Mouse (Mus musculus): ENCODE results near the gene Dusp5. TPM values are rescaled to one million over a fixed set of nuclear protein-coding genes. Genes with fewer than 3 reads are reported as not detected.

Gene Dusp5
- total and polyA plus RNA-seq, 2 experiments from 2014 or later, result 9.6 to 20.8 TPM

GRCm38 (mm10) chr19:53517370-53518096, 11.4 kb upstream of the Dusp5 start:
- no peak overlapping the region for H3K9ac ChIP-seq (replicated peaks; ENCODE audit: low read depth, low read length)
- H3K27me3 ChIP-seq (ENCODE audit: control insufficient read depth, insufficient read depth, low read length), result no peaks in the 10 kb centered on the region
- peaks cover 22% of the 10 kb centered on the region for H3K4me1 ChIP-seq (ENCODE audit: control insufficient read depth, insufficient read depth)
- H3K4me2 ChIP-seq (ENCODE audit: low read depth, low read length), result no peak overlapping the region
- no peak for TF ChIP-seq EP300 (IDR thresholded peaks at IDR 0.05; ENCODE audit: low read depth)
- TF ChIP-seq CTCF (IDR thresholded peaks at IDR 0.05; ENCODE audit: low read depth), result no peak
- H3K9me3 ChIP-seq (replicated peaks; ENCODE audit: control insufficient read depth, low read length), result no peaks in the 10 kb centered on the region
- 27% methylated on average over 18 of the region's 18 CpGs for WGBS
- H3K36me3 ChIP-seq (replicated peaks; ENCODE audit: control insufficient read depth, insufficient read depth, low read length), result no peaks in the 10 kb centered on the region
- H3K27ac ChIP-seq (ENCODE audit: low read depth), result no peak overlapping the region
- no peak for DNase-seq (ENCODE audit: low spot score)
- ATAC-seq (ENCODE audit: insufficient read depth, low read depth), result 0 out of 2 replicates have a peak, but pooled peaks have one; percentile 9
- H3K4me3 ChIP-seq (ENCODE audit: low read depth, low read length), result no peak overlapping the region

GRCm38 (mm10) chr19:53519549-53519948, 9.4 kb upstream of the Dusp5 start:
- H3K36me3 ChIP-seq (replicated peaks; ENCODE audit: control insufficient read depth, insufficient read depth, low read length), result no peaks in the 10 kb centered on the region
- TF ChIP-seq CTCF (IDR thresholded peaks at IDR 0.05; ENCODE audit: low read depth) (no peak), EP300 (IDR thresholded peaks at IDR 0.05; ENCODE audit: low read depth) (no peak)
- no peak overlapping the region; the same call in 1 of the 2 replicates for H3K27ac ChIP-seq (ENCODE audit: low read depth)
- DNase-seq (ENCODE audit: low spot score) (no peak), ATAC-seq (ENCODE audit: insufficient read depth, low read depth) (no peak)
- peaks cover 22% of the 10 kb centered on the region for H3K4me1 ChIP-seq (ENCODE audit: control insufficient read depth, insufficient read depth)
- H3K4me3 ChIP-seq (ENCODE audit: low read depth, low read length), result no peak overlapping the region
- 27% methylated on average over 8 of the region's 8 CpGs for WGBS
- no peak overlapping the region for H3K4me2 ChIP-seq (ENCODE audit: low read depth, low read length)
- H3K9me3 ChIP-seq (replicated peaks; ENCODE audit: control insufficient read depth, low read length), result no peaks in the 10 kb centered on the region
- H3K27me3 ChIP-seq (ENCODE audit: control insufficient read depth, insufficient read depth, low read length), result no peaks in the 10 kb centered on the region
- H3K9ac ChIP-seq (replicated peaks; ENCODE audit: low read depth, low read length), result no peak overlapping the region

GRCm38 (mm10) chr19:53519981-53520380, 8.9 kb upstream of the Dusp5 start:
- no peak overlapping the region for H3K4me2 ChIP-seq (ENCODE audit: low read depth, low read length)
- no peak for DNase-seq (ENCODE audit: low spot score)
- H3K27me3 ChIP-seq (ENCODE audit: control insufficient read depth, insufficient read depth, low read length), result no peaks in the 10 kb centered on the region
- H3K4me1 ChIP-seq (ENCODE audit: control insufficient read depth, insufficient read depth), result peaks cover 22% of the 10 kb centered on the region
- TF ChIP-seq CTCF (IDR thresholded peaks at IDR 0.05; ENCODE audit: low read depth) (no peak), EP300 (IDR thresholded peaks at IDR 0.05; ENCODE audit: low read depth) (no peak)
- WGBS, result 47% methylated on average over 10 of the region's 10 CpGs
- H3K36me3 ChIP-seq (replicated peaks; ENCODE audit: control insufficient read depth, insufficient read depth, low read length), result no peaks in the 10 kb centered on the region
- H3K9ac ChIP-seq (replicated peaks; ENCODE audit: low read depth, low read length), result no peak overlapping the region
- no peak overlapping the region for H3K4me3 ChIP-seq (ENCODE audit: low read depth, low read length)
- H3K9me3 ChIP-seq (replicated peaks; ENCODE audit: control insufficient read depth, low read length), result no peaks in the 10 kb centered on the region
- H3K27ac ChIP-seq (ENCODE audit: low read depth), result no peak overlapping the region
- no peak for ATAC-seq (ENCODE audit: insufficient read depth, low read depth)

GRCm38 (mm10) chr19:53521137-53521795, 7.6 kb upstream of the Dusp5 start:
- H3K27me3 ChIP-seq (ENCODE audit: control insufficient read depth, insufficient read depth, low read length), result no peaks in the 10 kb centered on the region
- TF ChIP-seq CTCF (IDR thresholded peaks at IDR 0.05; ENCODE audit: low read depth), result no peak
- no peak for TF ChIP-seq EP300 (IDR thresholded peaks at IDR 0.05; ENCODE audit: low read depth)
- peak; percentile 72 for ATAC-seq (ENCODE audit: insufficient read depth, low read depth)
- no peak overlapping the region for H3K4me3 ChIP-seq (ENCODE audit: low read depth, low read length)
- no peaks in the 10 kb centered on the region for H3K9me3 ChIP-seq (replicated peaks; ENCODE audit: control insufficient read depth, low read length)
- no peak overlapping the region for H3K27ac ChIP-seq (ENCODE audit: low read depth)
- whole genome bisulfite sequencing, result 27% methylated on average over 11 of the region's 11 CpGs
- peaks cover 22% of the 10 kb centered on the region for H3K4me1 ChIP-seq (ENCODE audit: control insufficient read depth, insufficient read depth)
- DNase-seq (ENCODE audit: low spot score), result no peak
- H3K9ac ChIP-seq (replicated peaks; ENCODE audit: low read depth, low read length), result no peak overlapping the region
- no peaks in the 10 kb centered on the region for H3K36me3 ChIP-seq (replicated peaks; ENCODE audit: control insufficient read depth, insufficient read depth, low read length)
- no peak overlapping the region for H3K4me2 ChIP-seq (ENCODE audit: low read depth, low read length)

- Histone ChIP-seq H3K9me3 (replicated peaks; ENCODE audit: control insufficient read depth, low read length) (no peaks in the 10 kb centered on the region), H3K9ac (replicated peaks; ENCODE audit: low read depth, low read length) (no peak overlapping the region), H3K27me3 (ENCODE audit: control insufficient read depth, insufficient read depth, low read length) (no peaks in the 10 kb centered on the region), H3K27ac (ENCODE audit: low read depth) (no peak overlapping the region), H3K4me3 (ENCODE audit: low read depth, low read length) (no peak overlapping the region), H3K4me1 (ENCODE audit: control insufficient read depth, insufficient read depth) (peaks cover 27% of the 10 kb centered on the region), H3K36me3 (replicated peaks; ENCODE audit: control insufficient read depth, insufficient read depth, low read length) (no peaks in the 10 kb centered on the region), H3K4me2 (ENCODE audit: low read depth, low read length) (no peak overlapping the region)
- WGBS, result 53% methylated on average over 10 of the region's 10 CpGs
- DNase-seq (ENCODE audit: low spot score) (no peak), ATAC-seq (ENCODE audit: insufficient read depth, low read depth) (no peak)
- no peak for TF ChIP-seq EP300 (IDR thresholded peaks at IDR 0.05; ENCODE audit: low read depth)
- TF ChIP-seq CTCF (IDR thresholded peaks at IDR 0.05; ENCODE audit: low read depth), result no peak
Observed at GRCm38 (mm10) chr19:53527480-53527879, 1.4 kb upstream of the Dusp5 start.

Measured in heart, postnatal 0 days (tissue).